Mouse (Mus musculus): ENCODE data around the gene Mthfd2l. TPM values are rescaled to one million over a fixed set of nuclear protein-coding genes. Genes with fewer than 3 reads are reported as not detected.

The Mthfd2l gene
- polyA plus RNA-seq, 1 experiment, result 10.2 TPM

GRCm38 (mm10) chr5:90890519-90891463 is 40.1 kb upstream of the Mthfd2l start, which contains the start of gene Cxcl1:
Gene Cxcl1 (plus strand): TSS chr5:90891241.
- Histone ChIP-seq H3K27me3 (ENCODE audit: control insufficient read depth, insufficient read depth, insufficient read length) (no peaks in the 10 kb centered on the region), H3K79me3 (ENCODE audit: low read depth) (no peaks in the 10 kb centered on the region), H3K79me2 (ENCODE audit: control insufficient read depth, insufficient read depth) (peaks cover 10% of the 10 kb centered on the region), H3K36me3 (ENCODE audit: control insufficient read depth, insufficient read depth) (no peaks in the 10 kb centered on the region), H3K4me3 (ENCODE audit: insufficient read depth, poor library complexity, severe bottlenecking) (peak within 1 kb of the TSS; percentile 41), H3ac (ENCODE audit: control insufficient read depth, insufficient read length, low read depth) (peak within 1 kb of the TSS; percentile 87)
- no peak for TF ChIP-seq CEBPB (IDR thresholded peaks at IDR 0.05; ENCODE audit: low read depth)
- peak; percentile 22 for TF ChIP-seq MAX (IDR thresholded peaks at IDR 0.05)
- peak; percentile 28 for TF ChIP-seq USF1 (IDR thresholded peaks at IDR 0.05; ENCODE audit: low read depth)

- Histone ChIP-seq H3K79me3 (ENCODE audit: low read depth) (no peaks in the 10 kb centered on the region), H3K27me3 (ENCODE audit: control insufficient read depth, insufficient read depth, insufficient read length) (no peaks in the 10 kb centered on the region), H3ac (ENCODE audit: control insufficient read depth, insufficient read length, low read depth) (peak overlapping the region; percentile 87), H3K4me3 (ENCODE audit: insufficient read depth, poor library complexity, severe bottlenecking) (peak overlapping the region; percentile 41), H3K36me3 (ENCODE audit: control insufficient read depth, insufficient read depth) (no peaks in the 10 kb centered on the region), H3K79me2 (ENCODE audit: control insufficient read depth, insufficient read depth) (peaks cover 10% of the 10 kb centered on the region)
- TF ChIP-seq MYOG (IDR thresholded peaks at IDR 0.05; ENCODE audit: control insufficient read depth, extremely low read depth, insufficient read length) (no peak), USF1 (IDR thresholded peaks at IDR 0.05; ENCODE audit: low read depth) (no peak), CEBPB (IDR thresholded peaks at IDR 0.05; ENCODE audit: low read depth) (no peak), MYOD1 (IDR thresholded peaks at IDR 0.05; ENCODE audit: control insufficient read depth, insufficient read length, low read depth) (no peak), CTCF (IDR thresholded peaks at IDR 0.05; ENCODE audit: control insufficient read depth, insufficient read depth, insufficient read length) (no peak), MAX (IDR thresholded peaks at IDR 0.05) (no peak), FOSL1 (IDR thresholded peaks at IDR 0.05; ENCODE audit: insufficient read depth, low read length, poor library complexity, severe bottlenecking) (no peak)
These were observed 39.5 kb upstream of the Mthfd2l start for GRCm38 (mm10) chr5:90891464-90891813.

- Histone ChIP-seq H3K79me3 (ENCODE audit: low read depth) (no peaks in the 10 kb centered on the region), H3K27me3 (ENCODE audit: control insufficient read depth, insufficient read depth, insufficient read length) (no peaks in the 10 kb centered on the region), H3K4me3 (ENCODE audit: insufficient read depth, poor library complexity, severe bottlenecking) (no peak overlapping the region), H3ac (ENCODE audit: control insufficient read depth, insufficient read length, low read depth) (no peak overlapping the region), H3K36me3 (ENCODE audit: control insufficient read depth, insufficient read depth) (no peaks in the 10 kb centered on the region), H3K79me2 (ENCODE audit: control insufficient read depth, insufficient read depth) (peaks cover 10% of the 10 kb centered on the region)
- TF ChIP-seq MAX (IDR thresholded peaks at IDR 0.05) (no peak), CEBPB (IDR thresholded peaks at IDR 0.05; ENCODE audit: low read depth) (no peak), CTCF (IDR thresholded peaks at IDR 0.05; ENCODE audit: control insufficient read depth, insufficient read depth, insufficient read length) (no peak), MYOD1 (IDR thresholded peaks at IDR 0.05; ENCODE audit: control insufficient read depth, insufficient read length, low read depth) (no peak), MYOG (IDR thresholded peaks at IDR 0.05; ENCODE audit: control insufficient read depth, extremely low read depth, insufficient read length) (no peak)
These were observed 36.7 kb upstream of the Mthfd2l start for GRCm38 (mm10) chr5:90894231-90894630.

GRCm38 (mm10) chr5:90897429-90897828 is 33.5 kb upstream of the Mthfd2l start:
- H3K4me3 ChIP-seq (ENCODE audit: insufficient read depth, poor library complexity, severe bottlenecking), result no peak overlapping the region
- no peaks in the 10 kb centered on the region for H3K79me2 ChIP-seq (ENCODE audit: control insufficient read depth, insufficient read depth)
- TF ChIP-seq MAX (IDR thresholded peaks at IDR 0.05) (no peak), CEBPB (IDR thresholded peaks at IDR 0.05; ENCODE audit: low read depth) (no peak), USF1 (IDR thresholded peaks at IDR 0.05; ENCODE audit: low read depth) (no peak), FOSL1 (IDR thresholded peaks at IDR 0.05; ENCODE audit: insufficient read depth, low read length, poor library complexity, severe bottlenecking) (no peak), MYOD1 (IDR thresholded peaks at IDR 0.05; ENCODE audit: control insufficient read depth, insufficient read length, low read depth) (no peak), CTCF (IDR thresholded peaks at IDR 0.05; ENCODE audit: control insufficient read depth, insufficient read depth, insufficient read length) (no peak), MYOG (IDR thresholded peaks at IDR 0.05; ENCODE audit: control insufficient read depth, extremely low read depth, insufficient read length) (no peak)
- no peaks in the 10 kb centered on the region for H3K79me3 ChIP-seq (ENCODE audit: low read depth)
- H3K36me3 ChIP-seq (ENCODE audit: control insufficient read depth, insufficient read depth), result no peaks in the 10 kb centered on the region
- H3K27me3 ChIP-seq (ENCODE audit: control insufficient read depth, insufficient read depth, insufficient read length), result no peaks in the 10 kb centered on the region
- H3ac ChIP-seq (ENCODE audit: control insufficient read depth, insufficient read length, low read depth), result no peak overlapping the region

GRCm38 (mm10) chr5:90899308-90899707 is 31.6 kb upstream of the Mthfd2l start:
- no peaks in the 10 kb centered on the region for H3K36me3 ChIP-seq (ENCODE audit: control insufficient read depth, insufficient read depth)
- no peak overlapping the region for H3ac ChIP-seq (ENCODE audit: control insufficient read depth, insufficient read length, low read depth)
- no peak for TF ChIP-seq CEBPB (IDR thresholded peaks at IDR 0.05; ENCODE audit: low read depth)
- no peak for TF ChIP-seq MAX (IDR thresholded peaks at IDR 0.05)
- TF ChIP-seq CTCF (IDR thresholded peaks at IDR 0.05; ENCODE audit: control insufficient read depth, insufficient read depth, insufficient read length), result no peak
- no peak for TF ChIP-seq USF1 (IDR thresholded peaks at IDR 0.05; ENCODE audit: low read depth)
- no peak for TF ChIP-seq MYOG (IDR thresholded peaks at IDR 0.05; ENCODE audit: control insufficient read depth, extremely low read depth, insufficient read length)
- TF ChIP-seq FOSL1 (IDR thresholded peaks at IDR 0.05; ENCODE audit: insufficient read depth, low read length, poor library complexity, severe bottlenecking), result no peak
- TF ChIP-seq MYOD1 (IDR thresholded peaks at IDR 0.05; ENCODE audit: control insufficient read depth, insufficient read length, low read depth), result no peak
- no peaks in the 10 kb centered on the region for H3K79me2 ChIP-seq (ENCODE audit: control insufficient read depth, insufficient read depth)
- no peaks in the 10 kb centered on the region for H3K79me3 ChIP-seq (ENCODE audit: low read depth)
- H3K27me3 ChIP-seq (ENCODE audit: control insufficient read depth, insufficient read depth, insufficient read length), result no peaks in the 10 kb centered on the region
- H3K4me3 ChIP-seq (ENCODE audit: insufficient read depth, poor library complexity, severe bottlenecking), result no peak overlapping the region

Measured in C2C12 (cell line).